Mouse (Mus musculus) hematopoietic stem cell, adult 5-6 weeks (primary cell): ENCODE results near the gene Gal. TPM values are rescaled to one million over a fixed set of nuclear protein-coding genes. Genes with fewer than 3 reads are reported as not detected.

Experiments used
- ATAC-seq, 2 experiments: fragments of 125-278 bp in 1 of 2; replicated peaks in 1 of 2; 2 replicates each; pipeline ENCODE4 v1.8.0; 2016 to 2017; ENCODE audit warnings: inconsistent platforms in 2 of 2, mild to moderate bottlenecking in 2 of 2, moderate number of reproducible peaks in 2 of 2, low read depth in 1 of 2, moderate TSS enrichment in 1 of 2; ENCODE audit not compliant: low FRiP score in 2 of 2, poor library complexity in 2 of 2, severe bottlenecking in 2 of 2, insufficient read depth in 1 of 2, low TSS enrichment in 1 of 2
- total RNA-seq: library from RNA; stranded (forward); fragments of 172-1452, 232-1000 nt; gene quantifications from 2 replicates; pipeline ENCODE4 v1.2.3, GENCODE M21; 2017

Gal gene
- total RNA-seq, 1 experiment from 2014 or later: not detected

DNA sequence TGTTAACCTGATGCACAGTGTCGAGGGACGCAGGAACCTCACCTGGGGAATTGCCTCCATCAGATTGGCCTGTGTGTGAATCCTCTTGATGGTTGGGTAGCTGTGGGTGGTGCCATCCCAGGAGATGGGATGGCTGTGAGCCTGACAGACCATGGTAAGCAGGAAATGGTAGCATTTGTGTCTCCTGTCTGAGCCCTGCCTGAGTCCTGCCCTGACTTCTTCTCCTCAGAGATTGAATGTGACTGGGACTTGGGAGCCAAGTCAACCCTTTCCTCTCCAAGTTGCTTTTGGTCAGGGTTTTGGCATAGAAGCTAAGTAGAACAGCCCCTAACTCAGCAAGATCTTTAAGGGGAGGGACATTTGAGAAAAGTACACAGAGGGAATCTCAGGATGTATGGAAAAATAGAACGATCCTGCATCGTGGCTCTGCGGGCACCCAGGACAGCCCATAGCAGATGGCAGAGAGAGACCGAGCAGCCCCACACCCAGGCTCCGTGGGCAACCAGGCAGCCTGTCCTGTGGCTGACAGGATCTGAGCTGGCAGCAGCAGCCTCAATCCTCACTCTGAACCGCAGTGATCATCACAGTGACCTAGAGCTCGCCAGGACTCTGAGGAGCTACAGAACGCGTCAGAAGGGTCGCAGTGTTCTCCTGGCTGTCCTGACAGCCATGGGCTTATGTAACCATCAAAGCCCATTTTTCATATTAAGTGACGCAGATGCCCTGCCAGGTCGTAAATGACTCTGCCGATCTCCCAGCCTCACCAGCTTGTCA lies 13.9 kb upstream of the Gal start:
- ATAC-seq: no peak

DNA sequence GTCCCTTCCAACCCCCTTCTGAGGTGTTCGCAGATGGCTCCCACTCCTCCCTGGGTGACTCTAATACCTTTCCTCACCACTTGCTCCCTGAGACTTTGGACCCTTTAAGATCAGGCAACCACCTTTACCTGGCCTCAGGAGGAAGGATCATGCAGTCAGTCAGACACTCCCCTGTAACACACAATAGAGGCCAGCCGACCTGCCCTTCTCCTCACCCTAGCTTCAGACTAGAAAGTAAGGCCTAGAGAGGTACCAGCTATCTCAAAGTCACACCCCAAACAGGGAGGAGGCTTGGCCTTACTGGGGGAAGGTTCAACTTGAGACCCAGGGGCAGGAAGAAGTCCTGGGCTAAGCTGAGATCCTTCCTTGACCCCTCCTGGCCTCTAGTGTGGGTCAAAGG lies 9.9 kb upstream of the Gal start:
- ATAC-seq: no peak

DNA sequence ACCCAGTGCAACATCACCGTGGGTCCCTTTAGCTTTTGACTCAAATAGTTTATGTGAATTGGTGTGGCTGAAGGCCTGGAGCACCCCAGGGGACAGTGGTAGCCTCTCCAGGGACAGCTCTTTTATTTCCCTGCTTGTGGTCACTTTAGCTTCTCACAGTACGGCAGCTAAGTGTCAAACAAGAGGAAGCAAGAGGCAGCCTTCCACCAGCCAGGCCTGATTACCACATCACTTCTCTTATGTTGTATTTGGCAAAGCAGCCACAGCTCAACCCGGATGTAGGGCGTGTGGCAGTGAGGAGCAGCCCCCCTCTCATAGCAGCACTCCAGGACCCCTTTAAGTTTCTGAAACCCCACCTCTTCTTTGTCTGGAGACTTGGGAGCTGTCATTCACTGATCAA lies 8.6 kb upstream of the Gal start:
- peak; percentile 67 to 72 for ATAC-seq

DNA sequence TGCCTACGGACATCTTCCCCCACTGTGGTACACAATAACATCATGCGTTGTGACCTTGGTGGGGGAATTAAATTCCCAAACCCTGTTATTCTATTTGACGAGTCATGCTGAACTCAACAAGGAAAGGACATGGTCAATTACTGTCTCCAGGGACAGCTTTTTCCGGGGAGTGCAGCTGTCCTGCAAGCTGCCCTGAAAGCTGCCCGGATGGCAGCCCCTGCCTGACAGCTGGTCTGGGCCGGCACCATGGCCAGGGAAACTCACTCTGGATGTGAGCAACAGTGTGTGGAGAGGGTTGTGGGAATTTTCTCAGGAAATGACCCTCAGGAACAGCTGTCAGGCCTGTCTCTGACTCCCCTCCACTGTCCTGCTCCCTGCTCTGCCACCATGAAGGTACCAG lies 8.1 kb upstream of the Gal start:
- 0 out of 4 replicates have a peak, but pooled peaks of 1 of the 2 experiments have one; percentile 3 for ATAC-seq

DNA sequence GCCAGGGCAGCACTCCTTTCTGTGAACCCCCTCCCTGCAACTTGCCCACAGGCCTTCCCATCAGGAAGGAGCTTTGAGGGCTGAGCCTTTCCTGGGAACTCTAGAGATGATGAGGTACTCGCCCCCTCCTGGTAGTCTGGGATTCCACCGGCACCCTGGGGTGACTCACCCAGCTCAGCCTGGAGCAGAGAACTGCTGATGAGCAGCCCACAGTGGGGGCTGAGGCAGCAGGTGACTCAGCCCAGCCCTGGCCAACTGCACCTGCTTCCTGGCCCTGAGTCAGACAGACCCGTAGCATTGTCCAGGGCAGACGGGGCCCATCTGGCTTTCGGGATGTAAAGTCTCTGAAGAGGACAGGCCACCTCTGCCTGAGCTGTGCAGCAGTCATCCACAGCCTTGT lies 4.9 kb upstream of the Gal start:
- ATAC-seq: no peak

DNA sequence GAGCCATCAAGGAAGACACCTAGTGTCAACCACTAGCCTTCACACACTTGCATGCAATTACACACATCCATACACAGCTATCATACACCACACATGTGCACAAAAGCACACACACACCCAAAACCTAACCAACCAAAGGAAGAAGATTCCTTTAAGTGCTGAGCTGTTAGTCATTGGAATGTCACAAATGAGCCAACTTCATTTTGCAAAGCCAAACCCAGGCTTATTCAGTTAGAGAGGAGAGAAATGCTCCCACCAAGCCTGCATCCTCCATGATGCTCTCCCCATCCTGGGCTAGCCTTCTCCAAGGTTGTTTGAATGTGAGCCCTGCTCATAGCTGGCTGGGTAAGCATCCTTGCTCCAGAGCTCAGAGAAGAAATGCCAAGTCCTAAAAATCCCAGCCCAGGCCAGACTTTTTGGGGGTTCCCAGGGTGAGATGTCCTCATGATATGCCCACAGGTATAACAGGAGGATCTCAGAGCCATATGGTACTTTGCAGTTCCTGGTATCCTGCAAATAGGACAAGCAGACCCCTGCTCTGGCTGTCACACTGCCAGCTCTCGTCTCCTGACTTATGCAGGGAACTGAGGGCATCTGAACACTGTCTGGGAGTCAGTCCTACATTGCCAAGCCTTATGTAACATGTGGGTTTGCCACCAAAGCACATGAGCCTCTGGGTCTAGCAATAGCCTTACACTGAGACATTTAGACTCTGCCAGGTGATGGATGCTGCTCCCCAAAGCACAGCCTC lies 8.6 kb downstream of the Gal start:
- no peak for ATAC-seq

DNA sequence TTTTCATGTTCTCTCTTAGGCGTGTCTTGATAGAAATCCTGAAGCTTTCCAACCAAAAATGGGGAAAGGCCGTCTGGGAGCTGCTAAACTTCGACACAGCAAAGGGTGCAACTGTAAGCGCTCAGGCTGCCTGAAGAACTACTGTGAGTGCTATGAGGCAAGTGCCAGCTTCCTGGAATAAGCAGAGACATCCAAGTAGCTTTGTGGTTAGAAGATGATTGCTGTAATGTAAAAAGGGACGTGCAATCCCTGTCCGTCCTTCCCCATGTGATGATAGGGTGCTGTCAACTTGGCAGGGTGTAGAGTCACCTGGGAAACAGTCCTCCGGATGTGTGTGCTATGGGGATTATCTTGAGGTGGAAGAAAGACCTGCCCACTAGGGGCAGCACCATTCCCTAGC lies 10.3 kb downstream of the Gal start:
- peak in 1 of 2 experiments; percentile 49; a peak in 1 of 4 replicates for ATAC-seq

DNA sequence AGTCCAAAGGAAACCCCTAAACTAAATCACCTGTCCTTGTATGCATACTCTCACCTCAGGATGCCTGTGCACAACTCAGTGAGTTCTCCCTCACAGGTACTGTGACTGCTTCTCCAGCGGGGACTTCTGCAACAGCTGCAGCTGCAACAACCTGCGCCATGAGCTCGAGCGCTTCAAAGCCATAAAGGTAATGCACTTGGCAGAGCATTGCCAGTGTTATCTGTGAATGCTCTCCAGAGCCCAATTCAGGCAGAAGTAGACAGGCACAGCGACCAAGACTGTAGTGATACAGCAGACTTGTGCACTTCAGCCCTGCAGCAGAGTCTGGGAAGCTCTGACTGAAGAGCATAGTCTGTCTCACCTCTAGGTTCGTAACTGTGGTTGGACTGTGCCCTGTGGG lies 12.0 kb downstream of the Gal start:
- ATAC-seq: no peak

DNA sequence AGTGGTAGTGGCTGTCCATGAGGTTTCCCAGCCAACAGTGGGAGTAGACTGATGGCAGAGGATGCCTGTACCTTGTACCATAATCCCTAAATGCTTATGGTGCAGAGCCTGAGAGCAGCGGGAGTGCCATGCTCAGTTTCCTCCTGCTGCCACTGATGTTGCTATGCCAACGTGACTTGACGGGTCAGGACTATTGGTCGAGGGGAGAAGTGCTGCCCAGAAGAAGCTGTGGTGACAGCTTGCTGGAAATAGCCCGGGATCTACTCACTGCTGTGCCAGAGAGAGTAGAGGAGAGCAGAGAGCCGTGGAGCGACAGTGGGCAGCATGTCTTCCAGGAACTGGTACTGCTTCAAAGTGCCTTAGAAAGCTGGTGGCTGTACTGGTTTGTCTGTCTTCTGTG lies 12.4 kb downstream of the Gal start:
- ATAC-seq: no peak

DNA sequence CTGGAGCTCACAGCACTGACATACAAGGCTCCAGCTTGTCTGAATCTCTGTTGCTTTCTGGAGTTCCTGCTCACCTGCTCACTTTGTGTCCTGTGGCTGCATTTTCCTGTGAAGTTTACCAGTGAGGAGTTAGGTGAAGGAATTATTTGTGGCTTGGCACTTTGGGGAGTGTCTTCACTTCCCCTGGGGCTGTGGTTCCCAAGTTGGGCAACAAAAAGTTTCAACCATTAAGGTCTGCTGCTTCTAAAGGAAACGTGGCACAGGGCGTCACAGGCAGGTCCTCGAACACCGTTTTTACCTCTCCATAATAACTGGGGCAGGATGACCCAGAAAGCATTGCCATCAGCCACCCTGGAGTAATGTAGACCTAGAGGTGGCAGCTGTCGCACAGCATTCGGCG lies 12.8 kb downstream of the Gal start:
- no peak; a peak in 1 of 4 replicates for ATAC-seq

DNA sequence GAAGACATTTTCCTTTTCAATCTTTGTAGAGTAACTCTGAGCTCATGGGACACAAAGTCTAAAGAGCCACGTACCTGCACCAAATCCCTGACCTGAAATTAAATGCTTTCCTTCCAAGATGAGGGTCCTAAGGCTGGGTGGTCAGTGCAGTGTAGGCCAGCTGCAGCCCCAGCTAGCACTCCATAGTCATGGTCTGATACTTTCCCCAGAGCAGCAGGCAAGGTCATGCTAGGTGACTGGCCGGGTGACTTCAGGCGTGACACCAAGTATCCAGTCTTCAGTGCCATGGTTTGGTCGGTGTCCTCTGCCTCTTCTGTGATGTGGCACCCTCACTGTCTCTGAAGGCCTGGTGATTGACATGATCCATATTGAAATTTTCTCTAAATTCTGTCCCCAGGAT lies 14.3 kb downstream of the Gal start:
- no peak for ATAC-seq

DNA sequence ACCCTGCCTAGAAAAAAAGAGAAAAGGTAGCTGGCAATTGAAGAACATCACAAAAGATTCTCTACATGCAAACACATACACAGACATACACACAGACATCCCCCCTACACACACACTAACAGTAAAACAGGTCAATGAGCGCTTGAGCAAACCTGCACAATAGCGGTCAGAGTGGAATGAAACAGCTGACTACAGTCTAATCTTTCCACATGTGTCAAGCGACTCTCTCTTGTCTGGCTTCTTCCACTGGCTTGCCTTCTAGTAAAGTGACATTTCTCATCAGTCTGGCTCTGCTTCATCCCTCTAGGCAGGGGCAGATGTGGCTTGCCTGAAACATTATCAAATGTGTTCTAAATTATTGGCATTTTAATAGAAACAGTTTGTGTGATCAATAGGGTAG lies 20.1 kb downstream of the Gal start:
- ATAC-seq: no peak

DNA sequence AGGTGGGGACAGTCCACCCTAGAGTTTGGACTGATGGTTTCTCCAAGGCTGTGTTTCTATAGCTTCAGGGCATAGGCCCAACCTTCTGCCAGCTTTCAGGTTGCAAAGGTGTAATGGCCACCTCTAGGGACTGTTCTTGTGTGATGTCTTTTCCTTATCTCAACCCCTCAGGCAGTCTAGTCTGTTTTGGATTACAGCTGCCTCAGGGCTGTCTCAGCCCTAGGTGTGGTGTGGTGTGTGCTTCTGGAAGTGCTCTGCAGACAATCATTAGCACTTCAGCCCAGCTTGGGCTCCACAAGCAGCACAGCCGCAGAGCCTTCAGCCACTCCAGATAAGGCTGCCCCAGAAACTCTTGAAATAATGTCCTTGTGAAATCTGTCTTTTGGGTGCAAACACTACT lies 22.0 kb downstream of the Gal start:
- no peak for ATAC-seq

DNA sequence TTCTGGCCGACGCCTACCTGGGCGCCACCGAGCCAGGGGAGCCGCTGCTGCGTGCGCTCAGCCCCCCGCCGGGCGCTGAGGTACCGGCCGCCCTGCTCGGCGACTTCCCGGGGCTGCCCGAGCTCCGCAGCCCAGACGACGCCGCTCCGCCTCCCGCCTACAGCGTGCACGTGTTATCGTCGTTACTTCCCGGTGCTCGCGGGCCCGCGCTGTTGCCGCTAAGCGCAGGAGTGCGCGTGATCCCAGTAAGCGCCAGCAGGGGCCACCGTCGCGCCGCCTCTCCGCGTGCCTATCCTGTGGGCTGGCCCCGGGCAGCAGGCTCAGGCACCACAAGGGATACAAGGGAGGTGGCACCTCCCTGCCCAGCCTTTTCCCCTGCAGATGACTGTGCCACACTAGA lies 25.3 kb downstream of the Gal start:
- peak; percentile 90 to 96 for ATAC-seq

DNA sequence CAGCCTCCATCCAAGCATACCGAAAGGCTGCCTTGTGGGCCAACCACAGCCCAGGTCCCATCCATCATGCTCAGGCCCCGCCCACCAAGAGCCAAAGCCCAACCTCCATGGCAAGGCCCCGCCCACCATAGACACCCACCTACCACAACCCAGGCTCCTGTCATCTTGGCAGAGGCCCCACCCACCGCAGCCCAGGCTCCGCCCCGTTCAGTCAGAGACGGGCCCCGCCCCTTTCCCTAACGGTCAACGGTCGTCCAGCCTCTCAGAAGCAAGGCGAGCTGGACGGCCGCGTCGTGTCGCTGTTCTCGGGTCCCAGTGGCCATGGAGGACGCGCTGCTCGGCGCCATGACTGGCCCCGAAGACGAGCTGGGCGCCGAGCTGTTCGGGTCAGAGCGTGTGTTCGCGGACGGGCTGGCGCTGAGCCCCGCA lies 25.7 kb downstream of the Gal start, which contains the start of gene Tesmin:
TSS of gene Tesmin (plus strand) at position 229 of the 429 bp plus-strand sequence.
- ATAC-seq: peak; percentile 67 to 79

DNA sequence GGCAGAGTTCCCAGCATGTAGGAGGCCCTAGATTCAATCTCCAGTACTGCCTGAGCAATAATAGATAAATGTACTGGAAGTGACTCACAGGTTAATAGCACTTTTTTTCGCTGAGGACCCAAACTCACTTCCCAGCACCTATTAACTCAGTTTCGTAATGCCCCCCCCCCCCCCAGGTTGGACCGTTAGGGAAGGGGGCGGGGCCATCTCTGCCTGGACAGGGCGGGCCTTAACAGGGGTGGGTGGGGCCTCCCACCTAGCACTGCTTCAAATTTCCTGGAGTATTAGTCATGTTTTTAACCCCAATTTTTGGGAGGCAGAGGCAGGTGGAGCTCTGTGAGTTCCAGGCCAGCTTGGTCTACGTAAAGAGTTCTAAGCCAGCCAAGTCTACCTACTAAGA lies 26.3 kb downstream of the Gal start:
- no peak for ATAC-seq

DNA sequence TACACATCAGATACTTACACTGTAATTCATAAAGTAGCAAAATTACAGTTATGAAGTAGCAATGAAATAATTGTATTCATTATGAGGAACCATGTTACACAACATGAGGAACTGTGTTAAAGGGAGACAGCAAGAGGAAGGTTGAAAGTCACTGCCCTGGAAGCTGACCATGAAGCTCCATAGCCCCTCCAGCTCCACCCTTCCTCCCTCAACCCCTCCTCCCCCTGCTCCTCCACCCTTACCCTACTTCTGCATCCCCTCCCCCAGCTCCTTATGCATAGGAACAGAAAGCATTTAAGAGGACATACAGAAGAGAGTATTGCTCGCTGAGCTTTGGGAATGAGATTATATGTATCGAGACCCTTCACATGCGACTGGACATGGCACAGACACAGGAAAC lies 35.7 kb downstream of the Gal start:
- peak; percentile 14 to 43; a peak in 1 of 4 replicates for ATAC-seq

DNA sequence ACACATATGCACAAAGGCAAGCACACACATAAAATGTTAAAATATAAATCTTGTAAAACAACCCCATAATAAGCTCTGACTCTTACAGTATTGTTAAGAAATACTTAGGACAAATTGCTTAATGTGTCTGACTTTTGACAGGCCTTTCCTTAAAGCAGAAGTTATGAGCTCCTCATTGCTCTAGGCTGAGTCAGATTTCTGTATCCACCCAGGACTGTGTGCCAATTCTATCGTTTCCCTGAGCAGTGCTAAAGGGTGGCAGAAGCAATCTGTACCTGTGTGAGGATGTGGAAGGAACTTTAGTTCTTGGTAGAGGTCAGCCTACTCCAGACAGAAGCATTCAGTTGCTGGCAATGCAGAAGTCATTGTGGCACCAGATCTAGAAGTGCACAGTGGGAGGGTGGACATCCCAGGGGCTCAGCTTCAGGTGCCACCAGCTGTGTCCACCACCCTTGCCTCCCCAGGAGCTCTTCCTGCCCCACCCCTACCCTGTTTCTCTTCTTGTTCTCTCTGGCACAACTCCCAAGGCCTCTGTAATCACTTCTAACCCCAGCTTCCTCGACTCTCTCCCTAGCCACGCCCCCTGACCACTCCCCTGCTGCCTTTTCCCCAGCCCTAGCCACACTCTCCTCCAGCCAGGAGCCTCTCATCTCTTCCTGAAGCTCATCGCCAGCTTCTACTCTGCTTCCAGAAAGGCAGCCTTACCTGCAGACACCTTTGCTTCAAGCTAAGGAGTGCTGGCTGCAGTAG lies 37.2 kb downstream of the Gal start:
- ATAC-seq: peak; percentile 51 to 62
